Mouse (Mus musculus): ENCODE data around the gene Trmt112.
"Not testable (repeated sequence)": the region's sequence is repeated elsewhere in the genome, so short reads cannot be mapped to it uniquely, and the experiment has no call there.

Trmt112 gene

GRCm38 (mm10) chr19:6909507-6910289 lies at the start of gene Trmt112, which contains the start of gene Prdx5:
Gene Trmt112, plus strand, starts transcription at chr19:6909698.
Gene Prdx5, minus strand, starts transcription at chr19:6910106.
- peak; percentile 90 for DNase-seq (ENCODE audit: low spot score)

DNA sequence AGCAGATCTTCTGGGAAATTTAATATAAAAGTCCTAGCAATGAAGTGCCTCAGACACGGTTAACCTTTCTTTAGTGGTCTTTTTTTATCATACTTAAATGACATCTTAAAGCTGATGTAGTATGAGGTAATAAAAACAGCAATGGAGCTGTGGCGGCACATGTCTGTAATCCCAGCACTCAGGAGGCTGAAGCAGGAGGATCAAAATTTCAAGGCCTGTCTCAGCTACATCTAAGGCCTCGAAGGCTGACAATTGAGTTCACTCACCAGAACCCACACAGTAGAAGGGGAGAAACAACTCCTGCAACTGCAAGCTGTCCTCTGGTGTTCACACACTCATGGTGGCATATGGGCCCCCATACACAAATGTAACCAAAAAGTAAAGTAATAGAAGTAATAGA lies 49.5 kb upstream of the Trmt112 start:
- no peak for DNase-seq (ENCODE audit: low spot score)

GRCm38 (mm10) chr19:6860706-6861105 lies 48.8 kb upstream of the Trmt112 start:
- DNase-seq (ENCODE audit: low spot score) = no peak

DNA sequence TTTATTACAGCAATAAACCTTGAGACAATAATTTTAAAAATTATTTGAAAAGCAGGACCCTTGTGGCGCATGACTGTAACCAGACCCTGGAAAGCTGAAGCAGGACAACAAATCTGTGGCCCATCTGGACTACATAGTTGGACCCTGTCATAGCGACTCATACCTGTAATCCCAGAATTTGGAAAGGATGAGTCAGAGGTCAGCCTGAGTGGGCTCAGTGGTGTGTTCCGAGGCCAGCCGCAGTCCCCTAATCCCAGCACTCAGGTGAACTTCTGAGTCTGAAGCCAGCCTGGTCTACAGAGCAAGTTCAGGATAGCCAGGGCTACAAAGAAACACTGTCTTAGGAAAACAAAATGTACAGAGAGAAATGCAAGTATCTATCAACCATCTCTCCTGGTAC lies 48.0 kb upstream of the Trmt112 start:
- DNase-seq (ENCODE audit: low spot score) = no peak

DNA sequence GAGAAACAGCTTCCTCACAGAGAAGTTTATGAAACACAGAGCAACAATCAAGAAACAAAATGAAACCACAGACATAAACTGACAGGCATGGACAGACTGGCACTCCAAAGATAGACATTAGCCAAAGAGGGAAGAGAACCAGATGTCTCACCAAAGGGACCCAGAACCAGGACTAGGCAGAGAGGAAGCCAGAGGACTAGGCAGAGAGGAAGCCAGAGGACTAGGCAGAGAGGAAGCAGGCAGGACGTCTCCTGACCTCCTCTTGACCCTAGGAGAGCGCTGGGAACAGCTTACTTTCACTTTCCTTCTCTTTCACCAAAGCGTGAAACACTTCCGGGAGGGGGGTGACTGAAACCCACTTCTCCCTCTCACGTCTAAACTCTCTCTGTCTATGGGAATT lies 40.1 kb upstream of the Trmt112 start:
- peak; percentile 46 for DNase-seq (ENCODE audit: low spot score)

DNA sequence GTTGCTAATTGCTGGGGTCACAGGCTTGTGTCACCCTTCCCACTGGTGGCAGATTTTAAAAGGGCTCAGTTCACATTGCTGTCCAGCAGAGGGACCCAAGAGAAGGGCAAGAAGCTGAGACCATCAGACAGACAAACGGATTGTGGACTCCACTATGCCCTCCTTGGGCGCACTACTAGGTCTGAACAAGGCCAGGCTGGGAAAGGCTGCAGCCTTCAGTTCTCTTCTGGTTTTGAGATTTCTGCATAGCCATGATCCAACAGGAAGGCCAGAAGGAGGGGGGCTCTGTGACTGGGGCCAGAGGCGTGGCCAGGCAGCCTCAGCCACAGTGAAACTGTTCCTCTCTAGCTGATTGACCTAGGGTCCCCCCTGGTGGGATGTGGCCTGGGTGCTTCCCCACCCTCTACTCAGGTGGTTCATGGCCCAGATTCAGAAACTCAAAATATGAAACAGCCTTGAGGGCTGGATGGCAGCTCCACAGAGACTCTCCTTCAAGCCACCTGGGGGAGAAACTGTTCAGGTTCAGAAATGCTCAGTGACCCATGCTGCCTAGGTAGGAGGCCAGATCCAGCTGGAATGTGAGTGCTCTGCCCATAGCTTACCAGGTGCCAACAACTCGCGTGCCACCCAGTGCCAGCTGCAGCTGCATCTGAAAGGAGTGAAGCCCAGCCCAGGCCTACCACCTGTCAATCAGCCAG lies 37.8 kb upstream of the Trmt112 start:
- DNase-seq (ENCODE audit: low spot score) = no peak

- no peak for DNase-seq (ENCODE audit: low spot score)
These were observed 36.8 kb upstream of the Trmt112 start for GRCm38 (mm10) chr19:6872701-6873100.

DNA sequence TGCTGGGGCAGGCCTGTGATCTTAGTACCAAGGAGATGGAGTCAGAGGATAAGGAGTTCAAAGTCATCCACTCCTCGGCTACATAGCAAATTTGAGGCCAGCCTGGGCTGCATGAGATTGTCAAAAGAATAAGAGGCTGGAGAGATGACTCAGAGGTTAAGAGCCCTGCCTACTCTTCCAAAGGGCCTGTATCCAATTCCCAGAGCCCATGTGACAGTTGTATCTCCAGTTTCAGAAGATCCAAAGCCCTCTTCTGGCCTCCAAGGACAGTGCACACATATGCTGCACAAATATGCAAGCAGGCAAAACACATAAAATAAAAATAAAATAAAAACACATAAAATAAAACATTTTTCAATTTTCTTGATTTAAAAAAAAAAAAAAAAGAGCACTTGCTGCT lies 35.2 kb upstream of the Trmt112 start:
- no peak for DNase-seq (ENCODE audit: low spot score)

- no peak for DNase-seq (ENCODE audit: low spot score)
These were observed 33.7 kb upstream of the Trmt112 start for GRCm38 (mm10) chr19:6875834-6876233.

DNA sequence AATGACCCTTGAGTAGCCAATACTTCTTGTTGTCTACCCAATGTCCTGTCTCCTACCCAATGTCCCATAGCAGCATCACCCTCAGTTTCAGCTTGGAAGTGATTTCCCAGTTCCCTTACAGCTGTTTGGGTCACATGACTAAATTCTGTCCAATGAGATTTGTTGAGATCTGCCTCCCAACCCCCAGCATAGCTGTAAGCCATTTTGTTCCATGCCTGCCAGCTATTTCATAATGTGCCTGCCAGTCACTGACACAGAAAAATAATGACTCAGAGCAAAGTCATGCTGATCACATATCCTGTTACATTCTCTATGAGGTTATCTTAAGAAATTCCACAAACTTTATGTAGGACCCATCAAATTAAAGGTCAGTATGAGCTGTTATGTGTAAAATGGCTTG lies 32.7 kb upstream of the Trmt112 start:
- DNase-seq (ENCODE audit: low spot score) = no peak

- DNase-seq (ENCODE audit: low spot score) = no peak
These were observed 31.5 kb upstream of the Trmt112 start for GRCm38 (mm10) chr19:6877965-6878364.

- DNase-seq (ENCODE audit: low spot score) = no peak
These were observed 17.0 kb upstream of the Trmt112 start for GRCm38 (mm10) chr19:6892512-6892911.

DNA sequence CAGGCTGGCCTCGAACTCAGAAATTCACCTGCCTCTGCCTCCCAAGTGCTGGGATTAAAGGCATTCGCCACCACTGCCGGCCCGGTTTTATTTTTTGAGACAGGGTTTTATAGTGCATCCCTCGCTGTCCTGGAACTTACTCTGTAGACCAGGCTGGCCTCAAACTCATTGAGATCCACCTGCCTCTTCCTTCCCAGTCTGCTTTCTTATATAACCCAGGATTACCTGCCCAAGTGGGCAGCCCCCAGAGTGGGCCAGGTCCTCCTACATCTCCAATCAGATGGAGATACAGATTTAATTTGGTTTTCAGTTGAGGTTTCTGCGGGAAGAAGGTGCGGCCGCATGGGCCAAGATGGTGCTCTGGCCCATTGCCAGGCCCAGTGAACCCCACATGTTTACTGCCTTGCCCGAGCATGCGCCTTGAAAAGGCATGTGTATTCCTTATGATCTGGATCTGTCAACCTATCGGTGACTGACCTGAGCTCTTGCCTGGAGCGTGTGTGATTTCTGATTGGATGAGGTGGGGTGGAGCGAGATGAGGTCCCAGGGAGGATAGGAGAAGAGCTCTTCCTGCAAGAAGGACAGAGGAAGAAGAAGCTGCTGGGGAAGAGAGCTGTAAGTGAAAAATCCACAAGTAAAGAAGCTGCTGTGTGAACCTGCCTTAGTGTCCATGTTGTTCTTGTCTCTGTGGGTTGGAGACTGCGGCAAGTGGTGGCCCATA lies 15.6 kb upstream of the Trmt112 start:
- no peak for DNase-seq (ENCODE audit: low spot score)

DNA sequence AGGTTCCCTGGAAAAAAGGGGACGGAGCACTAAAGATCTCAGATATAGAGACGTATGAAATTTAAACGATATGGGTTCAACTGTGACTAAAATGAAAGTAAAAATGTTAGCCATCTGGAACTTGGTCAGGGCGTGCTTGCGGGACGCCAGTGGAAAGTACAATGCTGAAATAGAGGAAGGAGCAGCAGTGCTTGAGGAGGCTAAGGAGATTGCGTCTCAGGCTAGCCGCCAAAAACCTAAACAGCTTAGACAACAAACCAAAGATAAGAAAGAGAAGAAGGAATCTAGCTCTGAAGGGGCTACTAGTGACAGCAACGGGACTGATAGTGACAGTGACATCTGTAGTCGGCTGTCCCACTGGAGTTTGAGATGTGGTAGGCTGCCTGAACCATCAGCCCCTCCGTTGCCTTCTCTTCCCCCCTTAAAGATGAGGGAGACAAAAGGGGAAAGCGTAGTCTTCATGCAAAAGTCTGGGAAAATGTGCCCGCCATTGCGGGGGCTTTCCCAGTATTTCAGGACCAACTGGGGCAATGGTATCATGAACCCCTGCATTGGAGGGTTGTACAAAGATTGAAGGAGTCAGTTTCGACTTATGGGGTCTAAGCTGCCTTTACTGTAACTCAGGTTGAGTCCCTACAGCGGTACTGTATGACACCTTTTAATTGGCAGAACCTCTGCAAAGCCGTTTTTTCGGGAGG lies 13.7 kb upstream of the Trmt112 start:
- DNase-seq (ENCODE audit: low spot score) = not testable (repeated sequence)

DNA sequence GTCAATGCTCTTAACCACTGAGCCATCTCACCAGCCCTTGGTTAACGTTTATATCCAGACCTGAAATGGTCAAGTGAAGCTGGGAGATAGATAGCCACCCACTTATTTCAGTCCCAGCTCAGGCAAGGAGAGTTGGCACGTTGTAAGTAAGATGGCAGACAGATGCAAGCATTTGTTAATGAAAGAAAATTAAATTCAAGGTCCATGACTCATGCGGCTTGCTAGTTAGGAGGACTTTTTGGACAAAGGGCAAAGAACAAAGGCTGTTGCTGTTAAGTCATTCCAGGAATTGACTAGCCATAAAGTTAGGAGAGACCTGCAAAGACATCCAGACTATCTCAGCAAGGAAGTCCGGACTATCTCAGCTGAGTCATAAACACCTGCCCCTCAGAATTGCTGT lies 9.9 kb upstream of the Trmt112 start:
- no peak for DNase-seq (ENCODE audit: low spot score)

DNA sequence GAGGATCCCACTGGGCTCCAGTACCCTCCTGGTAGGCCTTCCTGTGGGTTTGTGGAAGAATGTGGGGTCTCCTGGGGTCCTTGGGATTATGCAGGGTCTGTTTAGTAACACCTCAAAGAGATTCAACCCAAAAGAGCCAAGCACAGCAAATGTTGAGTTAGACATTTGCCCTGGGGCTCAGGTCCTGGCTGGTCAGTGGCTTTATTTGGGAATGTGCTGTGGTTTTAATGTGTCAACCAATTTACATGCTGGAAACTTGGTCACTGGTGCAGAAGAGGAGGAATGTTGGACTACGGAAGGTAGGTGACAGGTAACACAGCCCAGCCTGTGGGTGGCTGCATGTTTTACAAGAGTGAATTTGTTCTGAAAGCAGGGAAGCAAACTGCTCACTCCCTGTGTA lies 6.5 kb upstream of the Trmt112 start:
- DNase-seq (ENCODE audit: low spot score) = no peak

DNA sequence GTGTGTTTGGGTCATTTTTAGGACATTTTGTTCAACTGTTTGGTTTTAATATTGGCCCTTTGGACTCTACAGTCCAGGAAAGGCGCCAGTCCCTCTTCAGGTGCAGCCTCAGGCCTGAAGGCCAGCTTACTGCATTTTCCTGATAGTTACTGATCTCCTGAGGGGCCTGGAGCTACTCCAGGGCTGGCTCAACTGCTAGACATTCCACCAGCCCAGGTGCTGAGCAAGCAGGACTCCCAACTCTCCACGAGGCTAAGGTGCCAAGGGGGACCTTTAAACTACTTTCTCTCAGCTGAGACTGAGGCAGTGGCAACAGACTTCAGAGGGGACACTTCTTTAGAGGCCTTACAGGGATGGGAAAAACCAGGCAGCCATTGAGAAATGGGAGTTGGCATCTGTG lies 4.7 kb upstream of the Trmt112 start:
- no peak for DNase-seq (ENCODE audit: low spot score)

DNA sequence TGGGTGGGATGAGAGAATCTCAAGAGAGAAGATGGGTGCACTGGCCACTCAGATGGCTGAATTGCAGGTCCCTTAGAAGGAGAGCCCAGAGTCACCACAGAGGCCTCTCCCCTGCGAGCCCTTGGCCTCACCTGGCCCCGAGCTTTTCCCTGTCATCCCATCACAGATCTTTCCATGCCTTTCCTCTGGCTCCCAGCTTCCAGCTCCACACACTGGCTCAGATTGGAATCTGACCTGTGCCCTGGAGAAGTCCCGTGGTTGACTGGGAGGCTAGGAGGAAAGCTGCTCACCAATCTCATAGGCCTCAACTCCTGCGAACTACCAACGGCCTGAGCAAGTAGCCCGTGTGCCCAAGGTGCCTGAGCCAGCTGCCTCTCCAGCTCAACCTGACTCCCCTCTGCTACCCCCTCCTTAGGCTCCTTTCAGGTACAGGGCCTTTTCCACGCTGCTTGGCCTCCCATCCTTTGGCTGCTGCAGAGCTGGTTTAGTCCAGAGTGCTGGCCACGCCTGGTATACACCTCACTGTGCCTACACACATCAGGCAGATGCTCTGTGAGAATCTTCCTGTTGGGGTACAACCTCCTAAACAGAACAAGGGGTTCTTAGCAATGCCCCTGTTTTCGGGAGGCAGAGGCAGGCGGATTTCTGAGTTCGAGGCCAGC lies 3.9 kb upstream of the Trmt112 start:
- no peak for DNase-seq (ENCODE audit: low spot score)

DNA sequence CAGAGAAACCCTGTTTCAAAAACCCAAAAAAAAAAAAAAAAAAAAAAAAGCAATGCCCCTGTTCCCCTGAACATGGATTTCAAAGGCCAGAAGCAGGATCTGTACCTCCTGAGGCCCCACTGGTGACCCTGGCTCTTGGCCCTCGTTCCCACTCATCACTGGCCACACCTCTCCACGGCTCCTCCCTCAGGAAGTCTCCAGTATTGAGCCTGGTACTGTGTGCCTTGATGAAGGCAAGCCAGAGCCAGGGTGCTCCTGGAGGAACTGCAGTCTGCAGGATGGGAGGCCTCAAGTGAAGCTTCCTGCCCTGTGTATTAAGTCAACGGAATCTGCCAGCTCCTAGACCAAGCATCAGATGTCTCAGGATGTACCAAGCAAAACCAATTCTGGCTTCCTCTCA lies 3.3 kb upstream of the Trmt112 start:
- DNase-seq (ENCODE audit: low spot score) = no peak

DNA sequence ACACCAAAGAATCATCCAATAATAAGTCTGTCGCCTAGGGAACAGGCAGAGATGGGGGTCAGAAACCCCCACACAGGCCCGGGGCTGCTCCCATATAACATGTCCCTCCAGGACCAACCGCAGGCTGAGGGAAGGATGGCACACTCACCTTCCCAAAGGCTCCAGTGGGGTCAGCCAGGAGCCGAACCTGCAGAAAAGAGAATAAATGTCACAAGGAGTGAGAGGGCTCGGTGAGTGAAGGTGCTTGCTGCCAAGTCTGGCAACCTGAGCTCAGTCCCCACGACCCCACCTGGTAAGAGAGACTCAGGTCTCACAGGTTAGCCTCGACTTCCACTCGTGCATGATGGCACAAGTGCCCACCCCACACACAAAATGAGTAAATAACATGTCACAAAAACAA lies 2.4 kb upstream of the Trmt112 start:
- DNase-seq (ENCODE audit: low spot score) = no peak

DNA sequence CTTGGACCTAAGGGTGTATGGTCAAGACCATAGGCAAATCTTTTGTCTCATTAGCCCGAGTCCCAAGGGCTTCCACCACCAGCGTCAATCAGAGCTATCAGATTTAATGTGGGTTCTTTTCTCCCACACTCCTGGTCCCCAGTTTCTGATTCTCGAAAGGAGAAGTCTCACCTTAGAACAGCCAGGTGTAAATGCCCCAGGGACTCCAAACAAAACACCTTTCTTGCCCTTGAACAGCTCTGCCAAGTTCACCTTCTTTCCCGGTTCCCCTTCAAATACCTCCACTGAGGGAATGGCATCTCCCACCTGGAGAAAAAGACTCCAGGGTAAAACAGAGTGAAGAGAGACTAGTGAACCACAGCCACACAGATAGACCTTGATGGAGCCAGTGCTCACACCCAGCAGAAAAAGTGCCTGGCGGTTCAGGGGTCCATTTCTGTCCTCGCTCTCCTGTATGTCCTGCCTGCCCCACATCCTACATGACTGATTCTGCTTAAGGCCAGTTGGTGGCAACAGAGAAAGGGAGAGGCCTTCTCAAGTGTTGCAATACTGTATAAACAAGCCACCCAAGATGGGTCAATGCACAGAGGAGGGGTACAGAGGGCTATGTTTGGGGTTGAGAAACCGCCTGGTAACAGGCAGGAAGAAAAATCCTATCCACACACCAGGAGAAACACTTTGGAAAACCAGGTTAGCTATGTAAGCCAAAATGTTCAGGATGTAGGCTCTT lies 1.5 kb upstream of the Trmt112 start:
- DNase-seq (ENCODE audit: low spot score) = no peak

Measured in yolk sac, embryonic 10.5 days (tissue).